Mouse (Mus musculus) lung, postnatal 14 days (tissue): Measurements from ENCODE around the gene Birc2.
"Not testable (repeated sequence)": the region's sequence is repeated elsewhere in the genome, so short reads cannot be mapped to it uniquely, and the experiment has no call there.

Experiments
- DNase-seq: peaks from one replicate; pipeline ENCODE4 v3.0.0; 2021

The Birc2 gene

DNA sequence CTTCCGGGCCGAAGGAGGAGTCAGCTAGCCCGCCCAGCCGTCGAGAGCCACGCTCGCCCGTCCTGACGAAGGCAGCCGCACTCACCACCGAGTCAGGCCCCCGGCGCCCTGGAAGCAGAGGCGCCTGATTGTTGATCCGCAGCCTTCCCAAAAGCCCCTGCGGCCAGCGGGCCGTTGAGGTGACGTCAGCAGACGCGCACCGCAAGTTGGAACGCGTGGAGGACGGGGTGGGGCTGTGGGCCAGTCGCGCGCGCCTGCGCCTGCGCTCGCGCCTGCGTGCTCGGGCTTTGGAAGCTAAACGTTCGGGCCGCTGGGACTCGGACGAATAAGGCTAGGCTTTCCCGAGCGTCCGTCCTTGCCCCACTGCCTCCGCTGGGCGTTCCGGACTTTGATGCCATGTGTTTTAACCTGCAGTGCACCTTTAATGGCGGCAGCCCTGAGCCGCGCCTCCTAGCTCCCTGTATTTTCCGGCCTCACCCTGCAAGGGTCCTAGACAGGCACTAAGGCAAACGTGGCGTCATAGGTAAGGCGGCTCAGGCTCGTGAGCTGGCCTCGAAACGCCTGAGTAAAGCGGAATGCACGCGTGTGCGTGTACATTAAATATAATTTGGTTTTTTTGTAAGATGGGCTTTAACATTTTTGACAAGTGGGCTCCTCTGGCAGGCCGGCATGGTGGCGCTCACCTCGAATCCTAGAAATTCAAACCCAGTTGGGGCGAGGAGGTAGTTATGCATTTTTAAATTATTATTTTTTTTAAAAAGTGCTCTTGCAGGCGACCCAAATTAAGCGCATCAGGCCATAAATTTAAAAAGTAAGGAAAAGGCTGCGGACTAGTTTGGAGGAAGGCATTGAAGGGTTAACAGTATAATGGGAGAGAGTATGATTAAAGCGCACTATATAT, at the start of gene Birc2:
Gene Birc2, minus strand, starts transcription at position 160 of the 901 bp plus-strand sequence.
- DNase-seq, result peak; percentile 96

- DNase-seq, result no peak
These were observed 47.5 kb upstream of the Birc2 start for GRCm38 (mm10) chr9:7884346-7884745.

DNA sequence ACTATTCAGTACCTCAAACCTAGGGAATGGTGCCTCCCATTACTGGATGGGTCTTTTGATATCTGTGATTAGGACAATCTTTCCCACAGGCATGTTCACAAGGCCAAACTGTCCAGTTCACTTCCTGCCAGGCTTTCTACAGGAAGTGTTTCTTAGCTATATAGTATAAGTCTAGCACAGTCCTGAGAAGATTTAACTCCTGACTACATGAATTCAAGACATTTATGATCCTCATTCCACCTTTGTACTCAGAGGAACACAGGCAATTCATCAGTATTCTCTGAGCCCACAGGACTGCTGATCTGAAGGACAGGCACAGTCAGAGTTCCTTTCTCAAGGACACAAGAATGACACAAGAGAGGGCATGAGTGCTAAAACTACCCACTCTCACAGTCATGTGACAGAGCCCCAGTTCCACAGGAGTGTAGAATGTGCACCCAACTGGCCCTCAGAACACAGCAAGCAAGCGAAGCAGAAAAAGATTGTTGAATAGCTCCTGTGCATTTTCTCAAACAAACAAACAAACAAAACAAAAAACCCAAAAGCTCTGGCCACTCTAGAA, 45.5 kb upstream of the Birc2 start:
- no peak for DNase-seq

DNA sequence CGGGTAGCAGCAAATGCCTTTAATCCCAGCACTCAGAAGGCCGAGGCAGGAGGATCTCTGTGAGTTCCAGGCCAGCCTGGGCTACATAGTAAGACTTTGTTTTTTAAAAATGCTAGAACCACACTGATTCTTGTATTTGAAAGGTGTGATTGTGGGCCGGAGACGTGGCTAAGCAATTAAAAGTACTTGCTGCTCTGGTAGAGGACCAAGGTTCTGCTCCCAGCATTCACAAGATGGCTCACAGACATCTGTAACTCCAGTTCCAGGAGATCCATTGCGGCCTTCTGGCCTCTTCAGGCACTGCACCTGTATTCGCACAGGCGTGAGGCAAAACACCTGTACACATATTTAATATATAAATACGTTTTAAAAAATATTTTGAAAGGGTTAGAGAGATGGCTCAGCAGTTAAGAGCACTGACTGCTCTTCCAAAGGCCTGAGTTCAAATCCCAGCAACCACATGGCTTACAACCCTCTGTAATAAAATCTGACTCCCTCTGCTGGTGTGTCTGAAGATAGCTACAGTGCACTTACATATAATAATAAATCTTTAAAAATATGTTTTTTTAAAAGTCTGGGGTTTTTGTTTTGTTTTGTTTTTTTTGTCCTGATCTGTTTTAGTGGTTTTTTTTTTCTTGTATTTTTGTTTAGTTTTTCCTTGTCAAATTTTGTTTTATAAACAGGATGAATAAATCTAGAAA, 36.8 kb upstream of the Birc2 start:
- DNase-seq, result no peak

- peak; percentile 74 for DNase-seq
These were observed 36.0 kb upstream of the Birc2 start, which contains the start of gene Birc3 for GRCm38 (mm10) chr9:7872775-7873439. Birc3 (minus strand) TSS chr9:7873186.

DNA sequence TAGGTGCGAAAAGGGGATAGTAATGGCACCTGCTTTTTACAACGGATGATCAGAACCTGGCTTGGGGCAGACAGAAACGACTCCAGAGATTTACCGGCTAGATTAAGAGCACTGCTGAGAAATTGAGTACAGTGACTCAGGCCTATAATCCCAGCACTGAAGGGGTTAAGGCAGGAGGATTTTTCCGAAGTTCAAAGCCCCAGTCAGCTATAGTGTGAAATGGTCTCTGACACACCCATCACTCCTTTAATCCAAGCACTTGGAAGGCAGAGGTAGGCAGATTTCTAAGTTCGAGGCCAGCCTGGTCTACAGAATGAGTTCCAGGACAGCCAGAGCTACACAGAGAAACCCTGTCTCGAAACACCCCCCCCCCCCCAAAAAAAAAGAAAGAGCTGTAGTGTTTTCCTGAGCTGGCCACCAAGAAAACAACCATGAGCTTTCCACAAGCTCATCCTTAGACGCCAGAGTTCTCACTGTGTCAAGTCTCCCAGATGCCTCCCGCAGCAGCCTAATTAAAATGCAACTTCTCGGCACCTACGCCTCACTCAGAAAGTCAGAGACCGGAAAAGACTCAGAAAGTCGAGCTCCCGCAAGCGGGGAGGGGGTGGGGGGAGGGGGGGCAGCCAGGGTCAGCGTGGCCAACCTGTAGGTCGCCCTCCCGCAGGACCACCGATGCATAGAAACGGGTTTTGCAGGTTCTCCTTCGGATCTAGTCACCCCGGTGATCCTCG, 35.3 kb upstream of the Birc2 start:
- DNase-seq, result peak; percentile 27

DNA sequence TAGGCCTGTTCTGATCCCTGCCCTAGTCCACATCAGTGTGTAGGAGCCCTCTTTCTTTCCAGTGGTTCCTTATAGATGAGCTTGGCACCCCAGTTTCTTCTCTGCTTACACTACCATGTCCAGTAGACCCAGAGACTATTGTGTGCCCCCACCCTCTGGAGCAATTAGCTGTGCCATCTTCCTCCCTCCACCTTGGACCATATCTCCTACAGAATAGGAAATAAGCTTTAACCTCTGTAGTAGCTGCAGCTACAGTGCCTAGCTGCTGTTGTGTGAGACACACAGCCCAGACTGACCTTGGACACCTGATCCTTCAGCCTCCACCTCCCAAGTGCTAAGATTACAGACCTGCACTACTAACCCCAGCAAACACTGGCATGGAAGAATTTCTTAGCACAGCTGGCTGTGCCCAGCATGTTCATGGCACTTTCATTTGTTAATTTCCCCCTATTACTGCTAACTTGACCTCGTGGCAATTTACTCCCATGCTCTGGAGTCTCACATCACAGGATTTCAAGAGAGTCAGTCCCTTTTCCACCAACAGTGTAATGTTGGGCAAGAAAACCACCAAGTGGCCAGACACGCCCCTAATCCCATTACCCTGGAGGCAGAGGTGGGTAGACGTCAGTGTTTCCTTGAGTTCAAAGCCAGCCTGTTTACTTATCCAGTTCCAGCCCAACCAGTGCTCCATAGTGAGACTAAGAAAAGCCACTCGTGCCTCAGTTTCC, 34.6 kb upstream of the Birc2 start:
- DNase-seq, result peak; percentile 34

DNA sequence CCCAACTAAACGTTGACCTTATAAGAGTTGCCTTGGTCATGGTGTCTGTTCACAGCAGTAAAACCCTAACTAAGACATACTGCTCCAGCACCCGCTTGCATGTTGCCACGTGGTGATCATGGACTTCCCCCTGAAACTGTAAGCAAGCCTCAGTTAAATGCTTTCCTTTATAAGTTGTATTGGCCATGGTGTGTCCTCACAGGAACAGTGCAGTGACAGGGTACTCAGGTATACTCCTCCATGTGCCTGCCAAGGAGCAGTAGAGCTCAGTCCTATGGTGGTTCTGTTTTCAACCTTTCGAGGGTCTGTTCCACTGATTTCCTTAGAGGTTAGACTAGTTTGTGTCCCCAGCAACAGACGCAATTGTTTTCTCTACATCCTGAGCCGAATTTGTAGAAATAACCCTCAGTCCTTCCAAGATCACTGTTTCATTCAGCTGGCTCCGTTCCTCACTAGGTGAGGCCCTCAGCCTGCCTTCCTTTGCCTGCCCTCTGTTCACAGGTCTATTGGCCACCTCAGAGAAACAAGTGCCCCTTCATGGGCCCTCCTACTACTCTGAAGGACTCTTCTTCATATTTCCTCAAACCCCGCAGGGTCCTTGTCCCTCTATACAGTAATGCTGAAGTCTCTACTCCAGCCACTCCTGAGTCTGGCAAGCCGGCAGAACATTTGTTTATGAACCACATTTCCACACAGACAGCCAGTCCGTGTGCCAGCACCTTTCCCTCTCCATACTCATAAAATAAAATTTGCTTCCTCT, 33.9 kb upstream of the Birc2 start:
- peak; percentile 42 for DNase-seq

GRCm38 (mm10) chr9:7868838-7869491, 32.1 kb upstream of the Birc2 start:
- DNase-seq, result peak; percentile 75

DNA sequence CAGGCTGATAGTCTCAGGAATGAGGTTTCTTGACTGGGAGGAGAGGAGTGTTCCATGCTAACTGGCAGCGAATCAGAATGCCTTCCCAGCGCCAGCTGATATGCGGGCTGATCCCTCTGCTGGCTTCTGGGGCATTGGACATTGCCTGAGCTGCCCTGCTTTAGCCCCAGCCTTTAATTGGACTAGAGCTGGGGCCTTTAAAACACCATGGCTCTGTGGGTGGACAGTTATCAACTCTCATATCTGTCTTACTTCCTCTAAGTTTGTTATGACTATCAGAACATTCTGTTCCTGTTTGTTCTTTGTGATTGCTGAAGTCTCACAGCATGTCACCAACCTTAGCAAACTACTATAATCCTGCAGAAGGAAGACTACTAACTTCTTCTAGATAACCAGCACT, 31.1 kb upstream of the Birc2 start:
- peak; percentile 50 for DNase-seq

DNA sequence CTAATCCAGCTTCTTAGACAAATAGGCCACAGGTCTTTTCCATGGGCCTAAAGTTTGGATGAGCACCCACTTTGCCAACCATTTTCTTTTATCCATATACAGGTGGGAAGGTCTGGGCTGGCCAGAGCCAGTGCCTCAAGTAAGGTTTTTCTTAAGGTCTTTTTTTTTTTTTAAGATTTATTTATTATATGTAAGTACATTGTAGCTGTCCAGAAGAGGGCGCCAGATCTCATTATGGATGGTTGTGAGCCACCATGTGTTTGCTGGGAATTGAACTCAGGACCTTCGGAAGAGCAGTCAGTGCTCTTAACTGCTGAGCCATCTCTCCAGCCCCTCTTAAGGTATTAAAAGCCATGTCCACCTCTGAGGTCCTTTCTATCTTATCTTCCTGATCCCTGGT, 30.1 kb upstream of the Birc2 start:
- DNase-seq, result not testable (repeated sequence)

DNA sequence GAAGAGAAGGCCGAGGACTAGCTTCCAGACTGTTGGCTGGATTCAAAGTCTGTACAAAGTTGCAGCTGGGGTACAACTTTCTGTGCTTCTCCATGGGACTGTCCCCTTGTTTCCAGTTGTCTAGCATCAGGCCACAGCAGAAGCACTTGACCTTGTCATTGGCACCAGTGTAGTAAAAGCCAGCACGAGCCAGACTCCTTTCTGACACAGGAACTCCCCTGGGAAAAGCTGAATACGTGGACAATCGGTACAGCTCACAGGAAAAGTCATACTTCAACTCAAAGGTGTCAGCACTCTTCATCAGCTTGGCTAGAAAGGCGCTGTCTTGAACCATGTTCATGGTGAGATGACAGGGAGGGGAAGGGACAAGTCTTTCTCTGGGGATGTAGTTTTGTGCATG, 24.1 kb upstream of the Birc2 start:
- DNase-seq, result no peak

DNA sequence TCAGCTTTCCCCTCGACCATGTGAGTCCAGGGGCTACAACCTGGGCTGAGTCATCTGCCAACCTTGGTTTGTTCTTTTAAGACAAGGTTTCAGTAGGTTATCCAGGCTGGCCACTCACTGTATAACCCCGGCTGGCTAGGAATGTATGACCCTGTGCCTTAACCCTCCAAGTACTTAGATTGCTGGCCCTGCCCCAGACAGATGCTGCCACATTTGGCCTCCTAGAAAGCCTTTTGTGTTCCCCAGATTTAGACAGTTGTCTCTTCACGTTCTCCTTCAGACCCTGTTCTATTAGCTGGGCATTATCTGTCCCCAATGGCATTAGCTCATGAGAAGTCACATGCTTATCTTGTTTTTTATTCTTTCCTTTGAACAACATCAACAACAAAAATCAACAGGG, 19.0 kb upstream of the Birc2 start:
- no peak for DNase-seq

DNA sequence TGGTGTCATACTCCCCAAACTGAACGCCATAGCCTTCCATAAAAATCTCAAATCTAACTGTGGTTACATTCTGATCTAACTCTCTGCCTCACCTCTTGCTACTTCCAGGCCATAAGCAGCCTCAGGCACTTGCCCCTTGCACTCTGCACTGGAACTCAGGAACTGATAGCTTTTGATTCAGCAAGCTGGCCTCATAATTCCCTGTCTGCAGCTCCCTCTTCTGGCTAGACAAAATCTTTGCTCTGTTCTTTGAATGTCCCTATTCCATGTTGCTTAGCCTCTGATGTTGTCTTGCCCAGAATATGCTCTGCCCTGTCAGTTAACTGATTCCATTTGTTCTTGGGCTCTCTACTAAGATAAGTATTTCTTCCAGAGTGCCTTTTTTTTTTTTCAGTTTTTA, 18.5 kb upstream of the Birc2 start:
- DNase-seq, result peak; percentile 46

- not testable (repeated sequence) for DNase-seq
These were observed 17.3 kb upstream of the Birc2 start for GRCm38 (mm10) chr9:7854196-7854595.

GRCm38 (mm10) chr9:7852346-7853230, 15.7 kb upstream of the Birc2 start:
- no peak for DNase-seq

- no peak for DNase-seq
These were observed 15.0 kb upstream of the Birc2 start for GRCm38 (mm10) chr9:7851841-7852240.

GRCm38 (mm10) chr9:7848191-7848590, 11.3 kb upstream of the Birc2 start:
- DNase-seq, result no peak

DNA sequence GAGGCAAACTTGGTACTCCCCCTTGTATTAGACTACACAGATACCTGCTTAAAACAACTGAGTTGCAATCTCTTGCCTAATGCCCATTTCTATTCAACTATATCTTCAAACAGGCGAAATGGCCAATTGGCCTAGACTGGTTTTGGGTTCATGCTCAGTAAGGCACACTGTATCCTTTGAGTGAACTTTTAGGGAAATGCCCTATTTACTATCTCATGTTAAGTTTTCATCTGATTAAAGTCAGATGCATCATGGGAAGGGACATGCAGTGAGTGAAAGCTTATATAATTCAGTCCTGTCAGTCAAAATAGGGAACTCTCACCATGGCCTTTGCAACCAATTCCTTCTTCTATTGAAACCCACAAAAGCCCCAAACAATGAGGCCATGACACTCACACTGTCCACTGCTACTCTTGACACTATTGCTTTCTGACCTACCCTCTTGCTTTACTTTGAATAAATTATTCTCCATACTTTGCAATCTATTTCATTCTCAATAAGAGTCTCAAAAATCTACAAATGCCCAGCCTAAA, 9.9 kb upstream of the Birc2 start:
- DNase-seq, result no peak
